Mouse (Mus musculus): Measurements from ENCODE around the gene Fam76b.

DNA sequence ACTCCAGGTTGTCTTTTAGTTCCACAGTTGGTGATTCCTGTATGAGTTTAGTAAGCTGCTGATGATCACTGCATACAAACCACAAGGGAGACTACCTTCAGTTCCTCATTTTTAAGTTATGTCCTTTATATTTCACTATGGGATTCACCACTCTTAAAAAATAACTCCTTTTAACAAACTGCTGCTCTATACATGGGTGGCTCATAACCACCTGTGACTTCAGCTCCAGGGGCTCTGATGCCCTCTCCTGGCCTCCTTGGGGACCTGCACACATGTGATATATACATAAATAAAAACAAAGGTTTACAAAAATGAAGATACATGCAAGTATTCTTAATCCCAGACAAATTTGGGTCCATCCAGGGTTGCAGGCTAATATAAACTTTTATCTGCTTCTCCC lies 17.6 kb upstream of the Fam76b start:
- TF ChIP-seq CTCF (IDR thresholded peaks at IDR 0.05; ENCODE audit: low read depth, low read length) (no peak), GATA1 (IDR thresholded peaks at IDR 0.05; ENCODE audit: borderline replicate concordance, low read length) (no peak), TAL1 (conservative IDR thresholded peaks at IDR 0.05; ENCODE audit: low read depth, low read length) (no peak), POLR2AphosphoS5 (IDR thresholded peaks at IDR 0.05; ENCODE audit: insufficient replicate concordance, low read depth, low read length) (no peak)
